Mouse (Mus musculus): ENCODE results near the gene Clk1. TPM values are rescaled to one million over a fixed set of nuclear protein-coding genes. Genes with fewer than 3 reads are reported as not detected.
A peak's percentile ranks its signal among the peaks of the same experiment; 100 is the strongest.

The Clk1 gene
- total RNA-seq, 1 experiment: 137 TPM

GRCm38 (mm10) chr1:58447766-58448165, 23.9 kb upstream of the Clk1 start:
- H3K4me1 ChIP-seq (ENCODE audit: control insufficient read depth in 2 of 2, insufficient read depth in 2 of 2, low read length in 2 of 2, poor library complexity in 1 of 2): peaks cover 0 to 7% of the 10 kb centered on the region in 2 experiments; a peak in 1 of 4 replicates
- no peak overlapping the region for H3K27ac ChIP-seq (ENCODE audit: insufficient read depth, low read depth, low read length, poor library complexity, severe bottlenecking)
- in situ Hi-C loops (cut with MboI; ENCODE audit: low sequenced_read_pairs in 2 of 2, unreplicated experiment in 2 of 2): no loop called here
- no peak overlapping the region for H3K4me3 ChIP-seq (ENCODE audit: insufficient read depth in 1 of 2, low read depth in 1 of 2, low read length in 2 of 2, poor library complexity in 1 of 2, severe bottlenecking in 1 of 2)
- peaks cover 22% of the 10 kb centered on the region; the same call in 1 of the 2 replicates for H3K36me3 ChIP-seq (ENCODE audit: control insufficient read depth, insufficient read depth, low read length, poor library complexity, severe bottlenecking)
- no peak for TF ChIP-seq ZC3H11A (IDR thresholded peaks at IDR 0.05; ENCODE audit: borderline replicate concordance, low read depth, low read length)
- no peak for TF ChIP-seq HCFC1 (IDR thresholded peaks at IDR 0.05; ENCODE audit: borderline replicate concordance, insufficient read depth, low read length)
- TF ChIP-seq ZNF384 (IDR thresholded peaks at IDR 0.05; ENCODE audit: low read depth, low read length): no peak
- no peak for TF ChIP-seq CHD2 (IDR thresholded peaks at IDR 0.05; ENCODE audit: low read depth, low read length)
- no peak for TF ChIP-seq MAFK (IDR thresholded peaks at IDR 0.05; ENCODE audit: insufficient read depth, low read depth, low read length)
- H3K9me3 ChIP-seq (ENCODE audit: control insufficient read depth, insufficient read depth, low read depth, low read length): no peaks in the 10 kb centered on the region
- no peak for DNase-seq (ENCODE audit: low read depth, low spot score)
- no peak overlapping the region for H3K9ac ChIP-seq (ENCODE audit: insufficient read depth, low read depth, low read length, poor library complexity, severe bottlenecking)

DNA sequence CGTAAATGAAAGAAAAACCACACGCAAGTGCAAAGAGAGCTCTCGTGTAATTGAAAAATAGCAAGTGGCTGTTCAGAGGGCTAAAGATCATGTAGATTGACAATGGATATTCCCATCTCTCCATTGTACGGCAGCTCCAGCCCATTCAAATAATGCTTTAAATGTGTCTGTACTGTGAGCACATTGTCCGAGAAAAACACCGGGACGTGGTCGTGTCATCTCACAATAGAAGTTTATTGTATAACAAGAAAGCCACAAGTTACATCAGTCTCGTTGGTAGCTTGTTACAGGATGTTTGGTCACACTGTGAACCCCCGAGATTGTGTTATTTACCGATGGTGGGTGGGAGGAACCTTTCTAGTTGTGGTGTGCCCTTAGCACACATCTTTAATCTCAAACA, 22.0 kb upstream of the Clk1 start:
- in situ Hi-C loops (cut with MboI; ENCODE audit: low sequenced_read_pairs in 2 of 2, unreplicated experiment in 2 of 2): no loop called here
- no peak for DNase-seq (ENCODE audit: low read depth, low spot score)
- no peak overlapping the region; the same call in 1 of the 2 replicates for H3K27ac ChIP-seq (ENCODE audit: insufficient read depth, low read depth, low read length, poor library complexity, severe bottlenecking)
- peaks cover 23% of the 10 kb centered on the region for H3K36me3 ChIP-seq (ENCODE audit: control insufficient read depth, insufficient read depth, low read length, poor library complexity, severe bottlenecking)
- H3K9ac ChIP-seq (ENCODE audit: insufficient read depth, low read depth, low read length, poor library complexity, severe bottlenecking): peak overlapping the region; percentile 86
- peak overlapping the region; percentile 89 to 98 for H3K4me3 ChIP-seq (ENCODE audit: insufficient read depth in 1 of 2, low read depth in 1 of 2, low read length in 2 of 2, poor library complexity in 1 of 2, severe bottlenecking in 1 of 2)
- peaks cover 0 to 7% of the 10 kb centered on the region in 2 experiments; a peak in 1 of 4 replicates for H3K4me1 ChIP-seq (ENCODE audit: control insufficient read depth in 2 of 2, insufficient read depth in 2 of 2, low read length in 2 of 2, poor library complexity in 1 of 2)
- no peaks in the 10 kb centered on the region for H3K9me3 ChIP-seq (ENCODE audit: control insufficient read depth, insufficient read depth, low read depth, low read length)
- TF ChIP-seq ZNF384 (IDR thresholded peaks at IDR 0.05; ENCODE audit: low read depth, low read length) (no peak), ZC3H11A (IDR thresholded peaks at IDR 0.05; ENCODE audit: borderline replicate concordance, low read depth, low read length) (no peak), CHD2 (IDR thresholded peaks at IDR 0.05; ENCODE audit: low read depth, low read length) (no peak), MAFK (IDR thresholded peaks at IDR 0.05; ENCODE audit: insufficient read depth, low read depth, low read length) (no peak), HCFC1 (IDR thresholded peaks at IDR 0.05; ENCODE audit: borderline replicate concordance, insufficient read depth, low read length) (no peak)

- in situ Hi-C loops (cut with MboI; ENCODE audit: low sequenced_read_pairs in 2 of 2, unreplicated experiment in 2 of 2): no loop called here
- Histone ChIP-seq H3K9me3 (ENCODE audit: control insufficient read depth, insufficient read depth, low read depth, low read length) (no peaks in the 10 kb centered on the region), H3K4me3 (ENCODE audit: insufficient read depth in 1 of 2, low read depth in 1 of 2, low read length in 2 of 2, poor library complexity in 1 of 2, severe bottlenecking in 1 of 2) (peak within 1 kb of the TSS; percentile 89 to 98), H3K9ac (ENCODE audit: insufficient read depth, low read depth, low read length, poor library complexity, severe bottlenecking) (peak within 1 kb of the TSS; percentile 95), H3K27ac (ENCODE audit: insufficient read depth, low read depth, low read length, poor library complexity, severe bottlenecking) (peak within 1 kb of the TSS; percentile 54), H3K36me3 (ENCODE audit: control insufficient read depth, insufficient read depth, low read length, poor library complexity, severe bottlenecking) (peaks cover 22% of the 10 kb centered on the region), H3K4me1 (ENCODE audit: control insufficient read depth in 2 of 2, insufficient read depth in 2 of 2, low read length in 2 of 2, poor library complexity in 1 of 2) (peaks cover 0 to 7% of the 10 kb centered on the region in 2 experiments; a peak in 1 of 4 replicates)
- DNase-seq (ENCODE audit: low read depth, low spot score): peak; percentile 78
- TF ChIP-seq ZNF384 (IDR thresholded peaks at IDR 0.05; ENCODE audit: low read depth, low read length) (no peak), MAFK (IDR thresholded peaks at IDR 0.05; ENCODE audit: insufficient read depth, low read depth, low read length) (no peak), CHD2 (IDR thresholded peaks at IDR 0.05; ENCODE audit: low read depth, low read length) (peak; percentile 32; the same call in 1 of the 2 replicates), HCFC1 (IDR thresholded peaks at IDR 0.05; ENCODE audit: borderline replicate concordance, insufficient read depth, low read length) (peak; percentile 87), ZC3H11A (IDR thresholded peaks at IDR 0.05; ENCODE audit: borderline replicate concordance, low read depth, low read length) (no peak)
These were observed 21.4 kb upstream of the Clk1 start, which contains the start of the genes Nif3l1 and Ppil3 for GRCm38 (mm10) chr1:58445143-58445722. Nif3l1 (plus strand) TSS chr1:58445151. Ppil3 (minus strand) TSS chr1:58445486.

GRCm38 (mm10) chr1:58444691-58445090, 20.8 kb upstream of the Clk1 start:
- Histone ChIP-seq H3K9me3 (ENCODE audit: control insufficient read depth, insufficient read depth, low read depth, low read length) (no peaks in the 10 kb centered on the region), H3K4me3 (ENCODE audit: insufficient read depth in 1 of 2, low read depth in 1 of 2, low read length in 2 of 2, poor library complexity in 1 of 2, severe bottlenecking in 1 of 2) (peak overlapping the region; percentile 89 to 98), H3K27ac (ENCODE audit: insufficient read depth, low read depth, low read length, poor library complexity, severe bottlenecking) (peak overlapping the region; percentile 54; the same call in 1 of the 2 replicates), H3K4me1 (ENCODE audit: control insufficient read depth in 2 of 2, insufficient read depth in 2 of 2, low read length in 2 of 2, poor library complexity in 1 of 2) (peaks cover 0 to 7% of the 10 kb centered on the region in 2 experiments; a peak in 1 of 4 replicates), H3K9ac (ENCODE audit: insufficient read depth, low read depth, low read length, poor library complexity, severe bottlenecking) (peak overlapping the region; percentile 95), H3K36me3 (ENCODE audit: control insufficient read depth, insufficient read depth, low read length, poor library complexity, severe bottlenecking) (peaks cover 22% of the 10 kb centered on the region)
- TF ChIP-seq ZNF384 (IDR thresholded peaks at IDR 0.05; ENCODE audit: low read depth, low read length) (no peak), CHD2 (IDR thresholded peaks at IDR 0.05; ENCODE audit: low read depth, low read length) (no peak), HCFC1 (IDR thresholded peaks at IDR 0.05; ENCODE audit: borderline replicate concordance, insufficient read depth, low read length) (no peak), ZC3H11A (IDR thresholded peaks at IDR 0.05; ENCODE audit: borderline replicate concordance, low read depth, low read length) (no peak)
- in situ Hi-C loops (cut with MboI; ENCODE audit: low sequenced_read_pairs in 2 of 2, unreplicated experiment in 2 of 2): no loop called here
- no peak for DNase-seq (ENCODE audit: low read depth, low spot score)
